Mouse (Mus musculus) heart, embryonic 11.5 days (tissue): ENCODE data around the gene Trim67. TPM values are rescaled to one million over a fixed set of nuclear protein-coding genes. Genes with fewer than 3 reads are reported as not detected.

ENCODE experiments used
- ATAC-seq: fragments of 200-750 bp; cut with Nextera tagmentation; replicated peaks from 2 replicates; pipeline ENCODE4 v1.8.0; 2017; ENCODE audit warnings: moderate library complexity; ENCODE audit not compliant: insufficient number of reproducible peaks, low FRiP score, low TSS enrichment
- H3K27ac ChIP-seq: fragments of 300-500 bp; sonication (generic); 2 replicates; pipeline ENCODE4 v1.5.1; 2014; ENCODE audit warnings: mild to moderate bottlenecking, low read depth, low read length
- H3K27me3 ChIP-seq: fragments of 300-500 bp; sonication (generic); 2 replicates; pipeline ENCODE4 v1.6.1; 2014; ENCODE audit warnings: mild to moderate bottlenecking, low read length, mixed read lengths; ENCODE audit not compliant: control insufficient read depth, insufficient read depth
- H3K36me3 ChIP-seq: fragments of 300-500 bp; sonication (generic); 2 replicates; pipeline ENCODE4 v1.6.1; 2014; ENCODE audit warnings: mild to moderate bottlenecking, low read length, moderate library complexity, mixed read lengths; ENCODE audit not compliant: control insufficient read depth, insufficient read depth
- H3K4me1 ChIP-seq: fragments of 300-500 bp; sonication (generic); 2 replicates; pipeline ENCODE4 v1.6.1; 2014; ENCODE audit warnings: low read length; ENCODE audit not compliant: control insufficient read depth, insufficient read depth
- H3K4me2 ChIP-seq: fragments of 300-500 bp; sonication (generic); 2 replicates; pipeline ENCODE4 v1.6.1; 2014; ENCODE audit warnings: mild to moderate bottlenecking, moderate library complexity
- H3K4me3 ChIP-seq: fragments of 300-500 bp; sonication (generic); 2 replicates; pipeline ENCODE4 v1.5.1; 2014; ENCODE audit warnings: low read depth, low read length
- H3K9ac ChIP-seq: fragments of 300-500 bp; sonication (generic); 2 replicates; pipeline ENCODE4 v1.6.1; 2014; ENCODE audit warnings: mild to moderate bottlenecking, low read depth, low read length, moderate library complexity
- H3K9me3 ChIP-seq: fragments of 300-500 bp; sonication (generic); replicated peaks from 2 replicates; pipeline ENCODE4 v1.6.1; 2016; ENCODE audit warnings: low read length; ENCODE audit not compliant: control insufficient read depth
- WGBS: fragments of 180-500 bp; shearing (Covaris S2); extraction: QIAGEN DNeasy Blood & Tissue Kit; methylation state at CpG from one replicate; pipeline ENCODE4 v1.1.7; 2014; ENCODE audit not compliant: insufficient replicate concordance; 5-methylcytosine and 5-hydroxymethylcytosine counted together
- polyA plus RNA-seq: library from polyadenylated mRNA; unstranded; fragments of >200 nt; fragmentation: Nextera tagmentation; extraction: Ambion mirVana; gene quantifications from 2 replicates; pipeline ENCODE4 v1.2.1, GENCODE M21; 2014

Trim67 gene
- 0.07 and 0.15 TPM in 2 replicates for polyA plus RNA-seq

GRCm38 (mm10) chr8:124792708-124793107, at the start of gene Trim67:
Gene Trim67, plus strand, starts transcription at chr8:124793092.
- Histone ChIP-seq H3K4me2 (peak within 1 kb of the TSS; percentile 99), H3K4me3 (peak within 1 kb of the TSS; percentile 66), H3K27ac (no peak within 1 kb of the TSS), H3K4me1 (peaks cover 17% of the 10 kb centered on the region), H3K9me3 (no peaks in the 10 kb centered on the region), H3K27me3 (peaks cover 49% of the 10 kb centered on the region), H3K9ac (no peak within 1 kb of the TSS; the same call in 1 of the 2 replicates), H3K36me3 (no peaks in the 10 kb centered on the region)
- WGBS, result under 1% methylated on average over 39 of the region's 39 CpGs
- peak; percentile 69 for ATAC-seq

- no peaks in the 10 kb centered on the region for H3K36me3 ChIP-seq
- H3K4me2 ChIP-seq, result no peak overlapping the region
- no peak for ATAC-seq
- H3K27me3 ChIP-seq, result peaks cover 22% of the 10 kb centered on the region
- WGBS, result 67% methylated on average over 13 of the region's 13 CpGs
- H3K4me3 ChIP-seq, result no peak overlapping the region
- H3K4me1 ChIP-seq, result peaks cover 17% of the 10 kb centered on the region
- H3K9me3 ChIP-seq, result no peaks in the 10 kb centered on the region
- no peak overlapping the region for H3K27ac ChIP-seq
- no peak overlapping the region for H3K9ac ChIP-seq
Observed at GRCm38 (mm10) chr8:124746661-124747060, 46.2 kb upstream of the Trim67 start.

GRCm38 (mm10) chr8:124751191-124751590, 41.7 kb upstream of the Trim67 start:
- Histone ChIP-seq H3K27ac (no peak overlapping the region), H3K27me3 (peaks cover 38% of the 10 kb centered on the region), H3K9ac (peak overlapping the region; percentile 62), H3K9me3 (no peaks in the 10 kb centered on the region), H3K36me3 (no peaks in the 10 kb centered on the region), H3K4me1 (peaks cover 20% of the 10 kb centered on the region), H3K4me3 (peak overlapping the region; percentile 64), H3K4me2 (peak overlapping the region; percentile 95)
- ATAC-seq, result no peak
- WGBS, result under 1% methylated on average over 26 of the region's 31 CpGs

- ATAC-seq, result peak; percentile 60; the same call in 1 of the 2 replicates
- H3K27me3 ChIP-seq, result peaks cover 38% of the 10 kb centered on the region
- H3K4me1 ChIP-seq, result peaks cover 20% of the 10 kb centered on the region
- peak within 1 kb of the TSS; percentile 64 for H3K4me3 ChIP-seq
- peak within 1 kb of the TSS; percentile 95 for H3K4me2 ChIP-seq
- no peaks in the 10 kb centered on the region for H3K36me3 ChIP-seq
- peak within 1 kb of the TSS; percentile 62 for H3K9ac ChIP-seq
- H3K27ac ChIP-seq, result no peak within 1 kb of the TSS
- under 1% methylated on average over 36 of the region's 41 CpGs for WGBS
- H3K9me3 ChIP-seq, result no peaks in the 10 kb centered on the region
Observed at GRCm38 (mm10) chr8:124751709-124752173, 41.2 kb upstream of the Trim67 start, which contains the start of gene Fam89a. Gene Fam89a, minus strand, starts transcription at chr8:124751832.

GRCm38 (mm10) chr8:124752325-124752862, 40.5 kb upstream of the Trim67 start:
- ATAC-seq, result no peak
- peaks cover 38% of the 10 kb centered on the region for H3K27me3 ChIP-seq
- 37% methylated on average over 21 of the region's 21 CpGs for WGBS

GRCm38 (mm10) chr8:124754101-124754791, 38.6 kb upstream of the Trim67 start:
- H3K4me1 ChIP-seq, result peaks cover 20% of the 10 kb centered on the region
- 17% methylated on average over 11 of the region's 11 CpGs for WGBS
- H3K36me3 ChIP-seq, result no peaks in the 10 kb centered on the region
- H3K27me3 ChIP-seq, result peaks cover 38% of the 10 kb centered on the region
- no peak for ATAC-seq
- H3K9me3 ChIP-seq, result no peaks in the 10 kb centered on the region
- H3K4me3 ChIP-seq, result no peak overlapping the region
- H3K27ac ChIP-seq, result no peak overlapping the region
- H3K4me2 ChIP-seq, result no peak overlapping the region
- no peak overlapping the region for H3K9ac ChIP-seq

More at GRCm38 (mm10) chr8:124752325-124752862, 40.5 kb upstream of the Trim67 start:
- Histone ChIP-seq H3K4me1 (peaks cover 20% of the 10 kb centered on the region), H3K27ac (no peak overlapping the region), H3K9me3 (no peaks in the 10 kb centered on the region), H3K9ac (no peak overlapping the region), H3K4me2 (peak overlapping the region; percentile 95), H3K36me3 (no peaks in the 10 kb centered on the region), H3K4me3 (no peak overlapping the region)

GRCm38 (mm10) chr8:124754792-124755190, 38.1 kb upstream of the Trim67 start:
- ATAC-seq, result no peak
- 37% methylated on average over 4 of the region's 4 CpGs for WGBS

GRCm38 (mm10) chr8:124755481-124755880, 37.4 kb upstream of the Trim67 start:
- ATAC-seq, result no peak
- Histone ChIP-seq H3K27me3 (peaks cover 27% of the 10 kb centered on the region), H3K9ac (no peak overlapping the region), H3K9me3 (no peaks in the 10 kb centered on the region), H3K4me1 (peaks cover 13% of the 10 kb centered on the region), H3K27ac (no peak overlapping the region), H3K36me3 (no peaks in the 10 kb centered on the region), H3K4me2 (no peak overlapping the region), H3K4me3 (no peak overlapping the region)
- WGBS, result 76% methylated on average over 8 of the region's 8 CpGs

More at GRCm38 (mm10) chr8:124754792-124755190, 38.1 kb upstream of the Trim67 start:
- H3K4me2 ChIP-seq, result no peak overlapping the region
- H3K27me3 ChIP-seq, result peaks cover 34% of the 10 kb centered on the region
- H3K9ac ChIP-seq, result no peak overlapping the region
- H3K4me3 ChIP-seq, result no peak overlapping the region
- H3K9me3 ChIP-seq, result no peaks in the 10 kb centered on the region
- H3K27ac ChIP-seq, result no peak overlapping the region
- H3K36me3 ChIP-seq, result no peaks in the 10 kb centered on the region
- peaks cover 19% of the 10 kb centered on the region for H3K4me1 ChIP-seq
